Mouse (Mus musculus): ENCODE measurements around the gene Glul.

Gene Glul

DNA sequence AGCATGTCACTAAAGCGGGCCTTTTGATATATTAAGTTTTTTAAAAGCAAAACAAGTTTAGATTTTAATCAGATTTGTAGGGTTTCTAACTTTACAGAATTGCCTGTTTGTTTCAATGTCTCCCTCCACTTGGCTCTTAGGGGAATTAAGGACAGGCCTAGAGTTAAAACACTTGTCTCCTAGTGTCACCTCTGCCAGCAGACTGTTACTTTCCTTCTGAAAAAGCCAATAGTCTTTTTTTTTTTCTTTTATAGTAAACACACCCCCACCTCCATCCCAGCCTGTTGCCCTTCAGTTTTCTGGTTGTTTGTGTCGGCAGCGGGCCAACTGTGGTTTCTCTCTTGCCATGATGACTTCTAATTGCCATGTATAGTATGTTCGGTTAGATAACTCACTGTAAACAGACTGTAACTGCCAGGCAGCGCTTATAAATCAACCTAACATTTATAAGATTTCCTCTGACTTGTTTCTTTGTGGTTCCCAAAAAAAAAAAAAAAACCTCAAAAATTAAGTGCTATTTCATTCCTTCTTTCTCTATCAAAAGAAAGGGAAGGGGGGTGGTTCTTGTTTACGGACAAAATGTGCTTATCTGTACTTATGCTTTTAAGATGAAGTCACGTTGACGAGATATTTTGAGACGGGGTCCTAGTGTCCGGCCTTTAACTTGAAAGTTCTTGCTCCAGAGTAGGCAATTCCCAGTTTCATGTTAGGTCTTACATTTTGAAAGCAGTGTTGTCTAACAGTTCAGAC is 9.6 kb downstream of the Glul start:
- no peak for DNase-seq (ENCODE audit: low spot score in 2 of 2)

DNA sequence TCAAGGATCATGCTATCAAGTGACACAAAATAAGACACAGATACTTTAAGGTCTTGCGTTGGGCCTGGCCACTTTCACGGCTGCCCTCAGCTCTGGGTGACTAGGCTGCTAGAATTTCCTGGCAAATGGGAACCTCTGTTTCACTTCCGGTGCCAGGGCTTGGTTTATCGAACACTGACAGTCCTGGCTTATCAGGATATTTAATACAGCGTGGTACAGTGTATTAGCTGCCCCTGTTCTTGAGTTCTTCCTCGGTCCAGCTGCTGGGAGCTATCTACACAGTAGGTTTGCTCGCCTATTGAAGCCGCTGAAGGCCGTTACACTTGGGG is 10.2 kb downstream of the Glul start:
- DNase-seq (ENCODE audit: low spot score in 2 of 2) = no peak

DNA sequence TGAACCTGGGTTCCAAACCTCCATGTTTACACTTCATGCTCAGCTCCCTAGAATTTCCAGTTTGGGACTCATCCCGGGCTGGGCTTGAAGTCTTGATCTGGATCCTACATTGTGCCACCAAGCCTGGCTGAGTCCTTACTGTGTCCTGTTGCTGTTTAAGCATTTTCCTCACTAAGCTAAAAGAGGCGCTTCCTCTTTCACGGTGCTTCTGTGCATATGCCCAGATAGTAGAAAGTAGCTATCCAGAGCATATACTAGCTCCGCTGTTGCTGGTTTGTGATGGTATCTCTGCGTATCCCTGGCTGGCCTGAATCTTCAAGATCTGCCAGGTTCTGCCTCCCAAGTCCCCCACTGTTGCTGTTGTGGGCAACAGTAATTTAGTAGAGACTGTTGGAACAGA is 10.7 kb downstream of the Glul start:
- DNase-seq (ENCODE audit: low spot score in 2 of 2) = no peak

DNA sequence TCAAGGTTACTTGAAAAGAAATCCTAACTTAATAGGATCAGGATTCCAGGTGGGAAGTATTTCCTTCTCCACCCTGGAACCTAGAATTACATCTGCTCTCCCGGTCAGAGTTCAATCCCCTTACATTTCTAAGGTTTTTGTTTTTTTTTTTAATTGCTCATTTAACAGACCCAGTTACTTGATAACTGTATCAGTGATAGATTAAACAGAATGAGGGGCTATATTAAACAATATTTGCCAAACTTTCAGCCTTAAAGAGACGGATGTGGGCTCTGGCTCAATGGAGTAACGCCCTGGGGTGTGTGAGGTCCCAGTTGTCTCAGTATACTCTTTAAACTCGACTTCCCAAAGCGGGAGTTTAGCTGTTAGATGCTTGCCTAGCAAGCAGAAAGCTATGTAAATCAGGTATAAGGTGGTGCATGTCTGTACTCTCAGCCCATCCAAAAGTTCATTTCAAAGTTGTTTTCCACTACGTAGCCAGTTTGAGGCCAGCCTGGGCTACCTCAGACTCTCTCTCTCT is 11.6 kb downstream of the Glul start:
- DNase-seq (ENCODE audit: low spot score in 2 of 2) = no peak

DNA sequence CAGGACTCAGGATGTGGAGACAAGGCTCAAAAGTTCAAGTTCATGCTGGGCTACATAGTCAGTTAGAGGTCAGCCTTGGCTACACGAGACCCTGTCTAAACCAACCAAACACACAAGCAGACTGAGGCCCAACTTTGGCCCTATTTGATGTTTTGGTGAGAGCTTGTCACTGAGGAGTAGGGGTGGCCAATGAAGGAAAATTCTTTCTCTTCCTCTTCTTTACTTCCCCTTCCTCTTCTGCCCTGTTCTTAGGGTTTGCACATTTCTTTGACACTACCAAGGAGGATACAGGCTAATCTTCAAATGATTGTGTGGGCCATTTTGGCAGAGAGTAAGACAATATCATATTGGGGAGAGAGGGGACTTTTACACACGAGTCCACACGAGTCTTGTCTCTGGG is 14.1 kb downstream of the Glul start:
- no peak for DNase-seq (ENCODE audit: low spot score in 2 of 2)

DNA sequence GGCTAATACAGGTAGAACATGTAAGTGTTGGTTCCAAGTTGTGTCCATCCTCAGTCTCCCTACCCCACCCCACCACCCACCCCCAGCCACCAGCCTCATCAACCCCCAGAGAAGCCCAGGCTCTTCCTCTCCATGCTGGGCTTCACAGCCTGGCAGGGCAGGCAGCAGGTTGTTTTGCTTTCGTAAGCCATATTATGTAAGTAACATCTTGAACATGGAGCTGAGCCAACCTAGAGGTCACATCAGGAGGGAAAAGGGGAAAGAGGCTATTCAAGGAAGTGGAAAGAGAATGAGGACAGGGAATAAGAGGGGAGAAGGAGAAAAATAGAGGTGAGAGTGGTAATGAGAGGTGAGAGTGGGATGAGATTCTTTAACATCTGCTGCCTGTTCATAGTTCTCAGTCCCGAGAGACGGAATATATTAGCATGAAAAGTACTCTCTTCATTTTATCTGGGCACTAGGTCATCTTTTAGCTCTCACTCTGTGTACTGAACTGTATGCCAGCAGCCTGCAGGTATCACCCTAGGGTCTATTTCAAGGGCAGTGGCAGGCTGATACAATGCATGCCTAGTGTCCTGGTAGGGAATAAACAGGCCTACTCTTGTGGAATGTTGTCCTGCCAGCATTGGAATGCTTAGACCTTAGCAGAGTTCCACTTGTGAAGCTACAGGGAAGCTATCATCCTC is 18.9 kb downstream of the Glul start:
- DNase-seq (ENCODE audit: low spot score in 2 of 2) = no peak

DNA sequence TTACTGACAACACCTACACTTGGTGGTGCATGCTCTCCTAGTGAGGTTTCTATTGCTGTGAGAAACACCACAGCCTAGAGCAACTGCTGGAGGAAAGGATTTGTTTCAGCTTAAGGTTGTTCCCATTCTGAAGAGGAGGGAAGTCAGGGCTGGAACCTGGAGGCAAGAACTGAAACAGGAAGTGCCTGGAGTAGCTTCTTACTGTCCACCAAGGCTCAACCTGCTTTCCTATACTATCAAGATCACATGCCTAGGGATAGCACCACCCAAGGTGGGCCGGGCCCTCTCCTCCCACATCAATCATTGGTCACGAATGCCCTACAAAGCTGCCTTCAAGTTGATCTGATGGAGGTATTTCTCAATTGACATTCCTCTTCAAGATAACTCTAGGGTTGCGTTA is 21.9 kb downstream of the Glul start:
- no peak for DNase-seq (ENCODE audit: low spot score in 2 of 2)

DNA sequence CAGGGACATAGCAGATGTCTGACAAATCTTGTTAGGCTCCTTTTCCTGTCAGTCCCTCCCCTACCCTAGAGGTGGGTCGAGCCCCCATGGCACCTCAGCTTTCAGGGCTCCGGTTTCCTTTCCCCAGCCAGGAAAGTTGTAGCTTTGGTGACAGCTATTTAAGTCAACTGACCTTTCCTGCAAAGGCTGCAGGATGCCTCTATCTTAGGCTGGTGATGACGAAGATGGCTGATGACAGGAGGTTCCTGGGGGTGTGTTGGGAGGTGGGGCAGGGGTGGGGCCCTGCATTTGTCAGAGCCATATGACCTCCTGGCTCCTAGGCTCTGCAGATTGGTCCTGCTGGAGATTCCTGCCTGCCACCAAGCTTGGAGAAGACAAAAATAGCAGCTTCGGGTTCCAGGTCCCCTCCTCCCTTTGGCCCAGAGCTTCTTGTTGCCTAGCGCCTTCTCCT is 22.9 kb downstream of the Glul start:
- no peak for DNase-seq (ENCODE audit: low spot score in 2 of 2)

DNA sequence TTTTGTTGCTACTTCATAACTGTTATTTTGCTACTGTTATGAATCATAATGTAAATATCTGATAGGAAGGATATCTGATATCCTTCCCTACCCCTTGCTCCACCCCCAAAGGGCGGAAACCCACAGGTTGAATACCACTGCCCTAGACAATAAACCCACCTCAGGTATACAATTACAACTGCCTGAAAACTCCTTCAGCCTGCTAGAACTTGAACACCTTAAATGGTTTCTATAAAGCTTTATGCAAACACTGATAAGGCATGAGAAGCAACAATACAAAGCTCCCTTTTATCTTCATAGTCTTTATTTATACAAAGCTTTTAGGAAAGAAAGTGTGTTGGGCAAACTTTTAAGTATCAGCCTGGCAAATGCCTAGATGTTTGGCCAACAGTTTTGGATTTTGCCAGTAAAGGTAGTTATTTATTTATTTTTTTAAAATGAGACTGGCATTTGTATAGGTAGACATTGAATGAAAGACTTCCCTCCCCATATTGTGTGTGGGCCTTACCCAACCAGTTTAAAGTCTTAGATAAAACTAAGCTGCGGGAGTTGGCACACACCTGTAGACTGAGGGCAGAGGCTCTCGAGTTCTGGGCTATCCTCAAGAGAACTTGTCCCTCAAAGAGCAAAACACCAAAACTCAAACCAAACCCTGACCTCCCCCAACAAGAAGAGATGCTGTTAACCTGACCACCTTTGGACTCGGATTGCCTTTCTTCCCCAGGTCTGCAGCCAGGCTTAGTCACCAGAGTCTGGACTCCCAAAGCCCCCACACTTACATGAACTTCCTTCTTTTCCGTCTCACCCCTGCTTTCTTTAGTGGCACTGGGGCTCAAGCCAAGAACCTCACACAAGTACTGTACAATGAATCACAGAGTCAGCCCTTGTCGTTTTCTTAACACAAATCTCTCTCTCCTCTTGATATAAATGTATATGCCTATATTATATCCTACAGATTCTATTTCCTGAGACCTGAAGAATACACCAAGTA is 24.9 kb downstream of the Glul start:
- DNase-seq (ENCODE audit: low spot score in 2 of 2) = no peak

DNA sequence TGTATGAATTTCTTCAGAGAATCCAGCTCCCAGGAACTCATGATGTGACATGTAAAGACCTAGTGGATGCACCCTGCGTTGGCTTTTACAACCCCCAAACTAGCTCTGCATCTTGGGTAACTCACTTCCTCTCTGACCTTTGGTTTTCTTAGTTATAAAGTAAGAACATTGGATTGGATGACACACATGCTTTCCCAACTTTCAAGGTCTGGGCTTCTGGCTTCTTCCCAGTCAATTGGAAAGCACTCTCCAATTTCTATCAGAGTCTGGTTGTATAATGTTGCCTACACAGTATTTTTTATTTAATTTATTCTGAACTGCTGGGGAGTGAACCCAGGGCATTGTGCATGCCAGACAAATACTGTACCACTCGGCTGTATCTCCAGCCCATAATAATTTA is 30.7 kb downstream of the Glul start:
- no peak for DNase-seq (ENCODE audit: low spot score in 2 of 2)

DNA sequence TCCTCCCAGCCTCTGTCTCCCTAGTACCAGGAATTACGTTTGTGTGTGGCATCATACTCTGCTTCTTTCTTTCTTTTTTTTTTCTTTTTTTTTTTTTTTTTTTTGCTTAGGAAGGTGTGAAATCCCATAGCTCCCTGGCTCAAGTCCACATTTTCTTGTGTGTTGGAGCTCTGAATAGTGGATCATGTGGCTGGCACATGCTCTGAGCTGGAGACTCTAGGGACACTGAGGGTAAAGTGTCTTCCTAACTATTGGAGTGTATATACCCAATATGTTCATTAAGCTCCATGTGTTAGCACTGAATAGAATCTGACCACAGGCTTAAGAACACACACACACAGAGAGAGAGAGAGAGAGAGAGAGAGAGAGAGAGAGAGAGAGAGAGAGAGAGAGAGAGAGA is 34.0 kb downstream of the Glul start:
- no peak for DNase-seq (ENCODE audit: low spot score in 2 of 2)

DNA sequence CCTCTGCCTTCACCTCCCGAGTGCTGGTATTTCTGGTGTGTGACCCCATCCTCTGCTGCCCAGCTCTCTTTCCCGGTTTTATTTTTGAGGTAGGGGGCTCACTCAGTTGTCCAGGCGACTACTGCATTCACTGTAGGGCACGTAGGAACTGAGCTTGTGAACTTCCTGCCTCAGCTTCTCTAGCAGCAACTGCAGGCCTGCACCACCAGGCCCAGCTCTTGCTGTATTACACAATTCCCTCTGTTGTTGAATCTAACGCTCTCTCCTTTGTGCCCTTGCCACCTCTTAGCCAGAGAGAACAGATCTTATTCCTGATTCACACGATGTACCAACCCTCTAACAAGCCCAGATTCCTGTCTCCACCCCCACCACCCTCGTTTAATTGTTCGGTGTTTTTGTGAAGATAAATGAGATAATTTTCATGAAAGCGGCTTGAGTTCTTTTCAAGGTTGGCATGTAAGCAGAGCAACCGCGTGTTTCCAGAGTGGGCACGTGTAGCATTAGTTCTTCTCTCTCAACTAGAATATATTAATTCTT is 36.2 kb downstream of the Glul start:
- no peak for DNase-seq (ENCODE audit: low spot score in 2 of 2)

DNA sequence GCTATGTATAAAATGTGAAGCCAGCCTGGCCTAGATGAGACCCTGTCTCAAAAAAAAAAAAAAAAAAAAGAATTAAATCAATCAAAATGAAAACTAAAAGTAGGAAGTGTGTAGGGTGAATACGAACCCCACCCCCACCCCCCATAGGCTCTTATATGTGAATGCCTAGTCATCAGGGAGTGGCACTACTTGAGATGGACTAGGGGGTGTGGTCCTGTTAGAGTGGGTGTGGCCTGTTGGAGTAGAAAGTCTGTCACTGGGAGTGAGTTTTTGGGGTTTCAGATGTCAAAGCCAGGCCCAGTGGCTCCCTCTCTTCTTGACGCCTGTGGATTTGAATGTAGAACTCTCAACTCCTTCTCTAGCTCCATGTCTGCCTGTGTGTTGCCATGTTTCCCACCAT is 37.3 kb downstream of the Glul start:
- DNase-seq (ENCODE audit: low spot score in 2 of 2) = no peak

DNA sequence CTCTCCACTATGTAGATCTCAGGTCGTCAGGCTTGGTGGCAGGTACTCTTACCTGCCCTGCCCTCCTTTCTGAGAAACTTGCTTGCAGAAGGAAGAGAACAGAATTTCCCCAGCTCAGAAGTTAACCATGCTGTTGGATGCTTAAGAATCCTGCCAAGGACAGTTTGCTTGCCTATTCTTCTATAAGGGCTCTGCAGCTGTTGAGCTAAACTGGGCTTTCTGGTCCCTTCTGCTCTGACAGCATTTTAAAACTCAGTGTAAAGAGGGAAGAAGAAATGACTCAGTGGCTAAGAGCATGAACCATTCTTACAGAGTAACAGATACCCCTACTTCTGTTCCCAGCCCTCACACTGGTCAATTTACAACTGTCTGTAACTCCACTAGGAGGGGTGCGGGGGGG is 41.2 kb downstream of the Glul start:
- DNase-seq (ENCODE audit: low spot score in 2 of 2) = no peak

DNA sequence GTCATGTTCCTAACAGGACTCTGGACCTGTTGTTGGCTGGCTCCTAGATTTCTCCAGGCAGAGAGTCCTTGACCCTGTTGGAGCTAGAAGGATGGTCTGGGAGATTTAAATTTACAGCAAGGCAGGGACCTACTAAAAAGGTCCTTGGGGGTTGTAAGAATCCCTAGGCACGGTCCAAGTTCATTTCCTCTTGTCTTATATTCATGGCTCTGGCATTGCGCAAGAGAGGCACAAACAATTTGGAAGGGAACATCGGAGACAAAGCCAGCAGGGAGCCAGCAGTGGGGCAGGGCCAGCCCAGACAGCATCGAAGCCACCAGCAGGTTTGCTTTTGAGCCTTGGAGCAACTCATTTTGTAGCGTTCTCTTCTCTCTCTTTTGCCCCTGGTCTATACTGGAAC is 45.4 kb downstream of the Glul start:
- DNase-seq (ENCODE audit: low spot score in 2 of 2) = no peak

DNA sequence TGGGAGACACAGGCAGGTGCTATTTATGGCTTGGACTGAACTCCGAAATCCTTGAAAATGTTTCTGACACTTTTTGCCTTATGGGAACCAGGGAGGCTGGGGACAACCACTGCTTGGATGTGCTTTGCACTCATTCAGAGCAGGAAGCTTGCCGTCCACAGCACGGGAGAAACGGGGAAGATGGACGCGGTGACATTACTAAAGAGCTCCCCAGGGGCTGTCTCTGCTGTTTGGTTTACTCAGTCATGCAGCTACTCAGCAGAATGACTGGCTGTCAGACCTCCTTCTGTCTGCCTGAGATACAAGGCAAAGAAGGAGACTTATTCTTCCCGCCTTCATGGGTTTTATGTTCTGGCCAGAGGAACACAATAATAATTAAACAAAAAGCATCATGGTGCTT is 47.2 kb downstream of the Glul start:
- no peak for DNase-seq (ENCODE audit: low spot score in 2 of 2)

DNA sequence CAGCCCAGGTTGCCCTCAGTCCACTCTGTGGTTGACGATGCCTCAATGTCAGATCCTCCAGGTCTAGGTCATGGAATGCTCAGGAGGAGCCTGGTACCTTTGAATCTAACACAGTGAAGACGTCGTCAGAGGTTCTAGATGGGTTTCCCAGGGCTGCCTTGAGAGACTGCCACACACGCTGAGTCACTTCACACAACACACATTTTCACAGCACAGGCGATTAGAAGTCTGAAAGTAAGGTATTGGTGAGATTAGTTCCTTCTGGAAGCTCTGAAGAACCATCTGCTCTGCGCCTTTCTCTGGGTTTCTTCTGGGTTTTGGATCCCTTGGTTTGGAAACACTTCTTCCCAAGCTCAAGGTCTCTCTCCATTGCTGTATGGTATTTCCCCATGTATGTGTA is 48.1 kb downstream of the Glul start:
- no peak for DNase-seq (ENCODE audit: low spot score in 2 of 2)

DNA sequence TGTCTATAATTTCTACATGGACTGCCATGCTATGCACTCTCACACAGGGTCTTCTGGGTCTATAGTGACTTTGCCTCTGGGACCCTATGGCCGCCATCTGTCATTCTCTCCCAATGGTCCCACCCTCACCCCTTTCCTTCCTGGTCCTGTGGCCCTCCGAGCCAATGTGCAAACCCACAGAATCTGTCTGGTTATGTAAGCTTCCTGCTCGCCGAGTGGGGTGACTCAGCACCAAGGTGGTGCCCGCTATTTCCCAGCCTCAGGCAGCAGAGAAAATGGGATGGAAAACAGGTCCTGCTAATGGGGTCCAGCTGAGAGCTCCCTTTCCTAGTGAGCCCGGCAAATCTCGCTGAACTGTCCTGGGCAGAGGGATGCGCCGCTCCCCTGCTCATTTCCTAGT is 53.5 kb downstream of the Glul start:
- no peak for DNase-seq (ENCODE audit: low spot score in 2 of 2)

DNA sequence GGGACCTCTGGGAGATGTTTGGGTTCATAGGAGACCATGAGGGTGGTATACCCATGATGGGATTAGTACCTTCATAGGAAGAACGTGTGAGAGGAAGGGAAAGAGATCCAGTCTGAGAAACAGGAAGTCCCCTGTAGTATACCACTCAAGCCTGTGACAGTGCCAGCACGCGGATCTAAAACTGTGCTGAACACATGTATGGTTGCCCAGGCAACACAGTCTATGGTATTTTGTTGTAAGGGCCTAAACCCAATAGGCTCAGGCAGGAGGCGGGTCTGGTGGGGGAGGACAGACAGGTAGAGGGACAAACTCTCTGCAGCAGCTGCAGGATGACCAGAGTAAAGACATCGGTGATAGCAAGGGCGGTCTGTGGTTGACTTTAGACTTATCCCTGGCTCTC is 54.1 kb downstream of the Glul start:
- DNase-seq (ENCODE audit: low spot score in 2 of 2) = no peak

DNA sequence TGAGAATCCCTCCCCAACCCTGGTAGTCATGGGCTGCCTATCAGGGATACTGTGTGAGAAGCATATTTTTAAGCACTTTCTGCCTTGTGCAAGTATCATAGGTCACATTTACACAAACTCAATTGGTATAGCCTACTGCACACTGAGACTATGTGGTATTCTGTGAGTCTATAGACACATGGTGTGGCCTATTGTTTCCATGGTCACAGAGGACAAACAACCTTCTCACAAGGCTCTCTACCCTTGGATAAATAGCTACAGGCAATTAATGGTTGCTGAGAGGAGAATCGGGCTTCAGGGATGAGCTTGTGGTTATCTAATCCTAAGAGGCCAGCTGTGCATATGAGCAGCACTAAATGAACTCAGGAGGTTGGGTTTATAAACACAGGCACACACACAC is 58.1 kb downstream of the Glul start:
- DNase-seq (ENCODE audit: low spot score in 2 of 2) = no peak
